Mouse (Mus musculus): ENCODE measurements around the gene Pomt2.

DNA sequence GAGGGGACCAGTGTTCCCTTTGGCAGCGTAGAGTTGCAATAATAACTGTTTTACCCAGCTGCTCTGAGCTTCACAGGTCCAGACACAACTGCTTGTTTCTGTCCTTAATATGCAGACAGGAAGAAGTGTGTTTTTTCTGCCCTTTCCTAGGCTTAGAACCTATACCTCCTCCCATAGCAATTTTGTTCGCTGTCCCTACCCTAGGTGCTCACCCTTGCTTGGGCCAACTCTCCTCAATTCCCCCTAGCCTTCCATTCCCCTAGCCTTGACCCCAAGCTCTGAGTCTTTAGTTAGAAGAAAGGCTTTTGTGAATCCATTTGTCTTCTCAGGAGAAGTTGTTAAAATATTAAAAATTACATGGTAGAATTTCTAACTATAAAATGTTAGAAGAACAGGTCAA lies 9.0 kb downstream of the Pomt2 start:
- TF ChIP-seq EP300 (IDR thresholded peaks at IDR 0.05; ENCODE audit: insufficient read depth, low read depth, low read length) (no peak), CTCF (IDR thresholded peaks at IDR 0.05; ENCODE audit: low read depth, low read length) (no peak)

Data from ES-Bruce4 (cell line).